Mouse (Mus musculus): ENCODE measurements around the gene Veph1. TPM values are rescaled to one million over a fixed set of nuclear protein-coding genes. Genes with fewer than 3 reads are reported as not detected.

Veph1 gene
- polyA plus RNA-seq, 1 experiment from 2014 or later, result 0.89 TPM

DNA sequence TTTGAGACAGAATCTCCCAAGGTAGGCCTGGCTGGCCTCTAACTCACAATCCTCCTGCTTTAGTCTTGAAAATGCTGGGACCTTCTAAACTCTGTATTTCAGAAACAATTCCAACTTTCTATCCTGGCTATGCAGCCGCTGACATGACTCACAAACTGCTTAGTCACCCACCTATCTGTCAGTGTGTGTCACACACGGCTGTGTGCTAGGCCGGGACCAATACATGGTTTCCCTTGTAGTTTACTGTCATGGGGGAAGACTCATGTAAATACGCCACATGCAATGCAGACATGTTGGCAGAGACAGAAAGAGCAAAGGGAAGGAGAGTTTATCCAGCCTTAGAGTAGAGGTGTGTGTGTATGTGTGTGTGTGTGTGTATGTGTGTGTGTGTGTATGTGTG is 216.8 kb downstream of the Veph1 start:
- DNase-seq (ENCODE audit: low spot score), result no peak
- H3K27ac ChIP-seq, result no peak overlapping the region
- H3K4me3 ChIP-seq, result no peak overlapping the region
- H3K9me3 ChIP-seq, result no peaks in the 10 kb centered on the region
- no peaks in the 10 kb centered on the region for H3K36me3 ChIP-seq
- 75% methylated on average over 4 of the region's 4 CpGs for WGBS
- no peaks in the 10 kb centered on the region for H3K27me3 ChIP-seq (ENCODE audit: insufficient read depth, poor library complexity, severe bottlenecking)
- H3K4me1 ChIP-seq, result no peaks in the 10 kb centered on the region

DNA sequence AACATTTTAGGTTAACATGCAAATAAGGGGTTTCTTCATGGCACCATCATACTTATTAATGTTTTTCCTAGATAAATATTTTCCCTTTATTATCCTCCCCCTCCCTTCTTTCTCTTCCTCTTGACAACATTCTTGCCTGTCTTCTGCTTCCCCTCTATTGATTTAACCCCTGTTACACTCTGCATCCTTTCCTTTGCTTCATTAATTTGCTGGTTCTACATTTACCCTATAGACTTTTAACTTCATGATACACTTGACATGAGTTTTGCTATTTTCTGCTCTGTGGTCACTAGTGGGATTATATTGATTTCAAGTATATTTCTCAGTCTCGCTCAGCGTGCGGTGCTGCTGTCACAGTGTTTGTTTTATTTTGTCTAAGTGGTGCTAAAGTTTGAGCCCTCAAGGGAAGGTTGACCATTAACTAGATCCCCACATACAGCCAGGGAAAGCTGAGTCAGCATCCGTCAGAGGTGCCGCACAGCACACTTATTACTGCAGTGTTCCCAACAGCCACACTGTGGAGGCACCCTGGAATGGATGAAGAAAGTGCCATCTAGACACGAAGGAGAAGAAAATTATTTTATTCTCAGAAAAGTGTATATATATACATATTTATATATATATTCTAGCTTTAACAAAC is 217.6 kb downstream of the Veph1 start:
- H3K4me3 ChIP-seq, result no peak overlapping the region
- no peaks in the 10 kb centered on the region for H3K4me1 ChIP-seq
- H3K9me3 ChIP-seq, result no peaks in the 10 kb centered on the region
- 83% methylated on average over 6 of the region's 6 CpGs for WGBS
- H3K27ac ChIP-seq, result no peak overlapping the region
- no peak for DNase-seq (ENCODE audit: low spot score)
- no peaks in the 10 kb centered on the region for H3K27me3 ChIP-seq (ENCODE audit: insufficient read depth, poor library complexity, severe bottlenecking)
- no peaks in the 10 kb centered on the region for H3K36me3 ChIP-seq

DNA sequence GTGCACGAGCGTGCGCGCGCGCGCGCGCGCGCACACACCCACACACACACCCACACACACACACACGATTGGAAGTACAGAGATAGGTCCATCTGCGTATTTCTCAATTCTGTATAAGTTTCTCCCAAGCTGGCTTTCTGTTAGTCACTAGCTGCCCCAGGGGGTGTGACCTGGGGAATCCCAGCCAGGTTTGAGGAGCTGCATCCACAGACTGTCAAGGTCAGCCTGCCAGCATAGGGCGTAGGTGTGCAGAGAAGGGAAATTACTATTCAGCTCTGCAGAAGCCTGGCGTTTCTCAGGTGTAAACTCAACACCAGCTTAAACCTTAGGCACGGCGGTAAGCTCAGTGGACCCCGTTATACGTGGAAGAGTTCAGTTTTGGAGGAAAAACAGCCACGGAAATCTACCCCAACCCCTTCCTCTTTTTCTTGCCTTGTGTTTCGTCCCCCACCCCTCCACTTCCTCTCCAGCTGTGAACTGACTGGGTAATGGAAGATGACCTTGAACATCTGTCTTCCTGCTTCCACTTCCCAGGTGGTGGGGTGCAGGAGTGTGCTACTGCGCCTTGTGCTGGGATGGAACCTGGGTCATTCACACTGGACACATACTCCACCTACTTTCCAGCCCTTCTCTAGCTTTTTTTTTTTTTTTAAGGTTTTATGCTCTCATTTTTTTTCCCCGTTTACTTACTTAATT is 218.5 kb downstream of the Veph1 start:
- WGBS, result 80% methylated on average over 23 of the region's 23 CpGs
- H3K9me3 ChIP-seq, result no peaks in the 10 kb centered on the region
- H3K36me3 ChIP-seq, result no peaks in the 10 kb centered on the region
- DNase-seq (ENCODE audit: low spot score), result no peak
- H3K27me3 ChIP-seq (ENCODE audit: insufficient read depth, poor library complexity, severe bottlenecking), result no peaks in the 10 kb centered on the region
- H3K4me3 ChIP-seq, result no peak overlapping the region
- no peak overlapping the region for H3K27ac ChIP-seq
- H3K4me1 ChIP-seq, result no peaks in the 10 kb centered on the region

DNA sequence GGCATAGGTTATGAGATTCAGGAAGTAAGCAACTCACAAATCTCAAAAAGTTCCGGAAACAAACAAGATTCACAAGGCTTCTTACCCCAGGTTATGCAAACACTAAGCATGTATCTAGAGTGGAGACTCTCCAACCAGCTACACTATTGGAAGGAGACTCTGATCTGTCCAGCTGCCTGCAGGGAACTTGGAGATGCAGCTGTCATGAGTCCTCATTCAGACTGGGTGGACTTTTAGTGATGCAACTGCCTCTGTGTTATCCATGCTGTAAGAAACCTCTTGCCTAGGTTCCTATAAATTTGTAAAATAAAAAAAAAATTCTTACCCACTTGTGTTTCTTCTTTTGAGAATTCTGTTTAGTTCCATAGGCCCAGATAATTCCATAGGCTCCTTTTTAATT is 226.4 kb downstream of the Veph1 start:
- Histone ChIP-seq H3K4me3 (no peak overlapping the region), H3K27ac (no peak overlapping the region), H3K9me3 (no peaks in the 10 kb centered on the region), H3K27me3 (ENCODE audit: insufficient read depth, poor library complexity, severe bottlenecking) (no peaks in the 10 kb centered on the region), H3K4me1 (no peaks in the 10 kb centered on the region), H3K36me3 (no peaks in the 10 kb centered on the region)
- WGBS, result 81% methylated on average over 1 of the region's 1 CpGs
- DNase-seq (ENCODE audit: low spot score), result no peak

DNA sequence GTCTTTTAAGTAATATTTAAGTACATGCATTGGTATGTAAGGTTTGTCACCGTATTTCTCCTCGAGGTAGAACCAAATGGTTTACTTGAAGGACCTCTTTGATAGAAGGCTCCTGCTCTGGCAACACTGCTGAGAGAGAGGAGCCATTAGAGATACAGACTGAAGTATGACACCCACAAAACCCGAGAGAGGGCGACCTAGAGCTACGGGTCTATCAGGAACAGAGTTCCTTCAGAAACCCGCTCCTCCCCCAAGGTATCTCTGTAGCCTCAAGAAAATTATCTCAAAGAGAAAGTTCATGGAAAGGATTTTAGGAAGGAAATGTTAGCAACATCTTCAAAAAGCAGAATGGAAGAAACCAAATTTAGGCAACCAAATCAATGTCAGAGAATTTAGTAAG is 232.8 kb downstream of the Veph1 start:
- Histone ChIP-seq H3K9me3 (no peaks in the 10 kb centered on the region), H3K27me3 (ENCODE audit: insufficient read depth, poor library complexity, severe bottlenecking) (no peaks in the 10 kb centered on the region), H3K36me3 (no peaks in the 10 kb centered on the region), H3K27ac (no peak overlapping the region), H3K4me1 (no peaks in the 10 kb centered on the region), H3K4me3 (no peak overlapping the region)
- WGBS, result 36% methylated on average over 6 of the region's 6 CpGs
- no peak for DNase-seq (ENCODE audit: low spot score)

DNA sequence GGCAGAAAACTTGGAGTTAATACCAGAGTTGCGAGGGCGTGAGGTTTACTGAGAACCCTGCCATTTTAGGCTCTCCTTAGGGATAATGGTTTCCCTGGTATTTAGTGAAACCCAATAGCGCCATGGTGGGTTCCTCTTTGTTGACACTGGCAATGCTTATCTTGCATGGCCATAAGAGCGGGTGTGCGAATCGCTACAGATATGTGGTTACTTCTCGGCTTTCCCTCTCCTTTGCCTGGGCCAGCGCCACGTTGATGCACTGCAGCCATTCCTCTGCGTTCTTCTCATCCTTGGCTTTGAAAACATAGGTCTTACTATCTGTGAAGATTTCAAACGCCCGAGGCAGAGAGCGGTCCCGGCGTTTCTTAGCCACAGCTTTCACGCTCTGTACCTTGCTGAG is 239.7 kb downstream of the Veph1 start:
- no peaks in the 10 kb centered on the region for H3K36me3 ChIP-seq
- DNase-seq (ENCODE audit: low spot score), result no peak
- no peaks in the 10 kb centered on the region for H3K27me3 ChIP-seq (ENCODE audit: insufficient read depth, poor library complexity, severe bottlenecking)
- WGBS, result 86% methylated on average over 16 of the region's 16 CpGs
- H3K4me1 ChIP-seq, result no peaks in the 10 kb centered on the region
- no peaks in the 10 kb centered on the region for H3K9me3 ChIP-seq
- H3K4me3 ChIP-seq, result no peak overlapping the region
- H3K27ac ChIP-seq, result no peak overlapping the region

DNA sequence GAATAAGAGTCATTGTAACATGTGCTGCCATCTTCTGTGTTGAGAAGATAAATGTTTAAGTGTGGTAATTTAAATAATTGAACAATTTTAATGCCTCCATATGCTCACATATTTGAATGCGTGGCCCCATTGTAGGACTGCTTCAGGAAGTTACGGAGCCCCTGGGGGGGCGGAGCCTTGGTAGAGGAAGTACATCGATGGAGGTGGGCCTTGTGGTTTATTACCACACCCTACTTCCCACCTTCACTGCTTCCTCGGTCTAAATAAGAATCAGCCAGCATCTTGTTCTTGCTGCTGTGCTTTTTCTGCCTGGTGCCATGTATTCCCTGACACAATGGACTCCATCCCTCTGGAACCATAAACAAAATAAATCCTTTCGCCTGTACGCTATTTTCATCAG is 241.0 kb downstream of the Veph1 start:
- no peak for DNase-seq (ENCODE audit: low spot score)
- no peaks in the 10 kb centered on the region for H3K9me3 ChIP-seq
- no peaks in the 10 kb centered on the region for H3K27me3 ChIP-seq (ENCODE audit: insufficient read depth, poor library complexity, severe bottlenecking)
- 91% methylated on average over 7 of the region's 7 CpGs for WGBS
- no peak overlapping the region for H3K27ac ChIP-seq
- H3K36me3 ChIP-seq, result no peaks in the 10 kb centered on the region
- H3K4me1 ChIP-seq, result no peaks in the 10 kb centered on the region; the same call in 1 of the 2 replicates
- H3K4me3 ChIP-seq, result no peak overlapping the region

DNA sequence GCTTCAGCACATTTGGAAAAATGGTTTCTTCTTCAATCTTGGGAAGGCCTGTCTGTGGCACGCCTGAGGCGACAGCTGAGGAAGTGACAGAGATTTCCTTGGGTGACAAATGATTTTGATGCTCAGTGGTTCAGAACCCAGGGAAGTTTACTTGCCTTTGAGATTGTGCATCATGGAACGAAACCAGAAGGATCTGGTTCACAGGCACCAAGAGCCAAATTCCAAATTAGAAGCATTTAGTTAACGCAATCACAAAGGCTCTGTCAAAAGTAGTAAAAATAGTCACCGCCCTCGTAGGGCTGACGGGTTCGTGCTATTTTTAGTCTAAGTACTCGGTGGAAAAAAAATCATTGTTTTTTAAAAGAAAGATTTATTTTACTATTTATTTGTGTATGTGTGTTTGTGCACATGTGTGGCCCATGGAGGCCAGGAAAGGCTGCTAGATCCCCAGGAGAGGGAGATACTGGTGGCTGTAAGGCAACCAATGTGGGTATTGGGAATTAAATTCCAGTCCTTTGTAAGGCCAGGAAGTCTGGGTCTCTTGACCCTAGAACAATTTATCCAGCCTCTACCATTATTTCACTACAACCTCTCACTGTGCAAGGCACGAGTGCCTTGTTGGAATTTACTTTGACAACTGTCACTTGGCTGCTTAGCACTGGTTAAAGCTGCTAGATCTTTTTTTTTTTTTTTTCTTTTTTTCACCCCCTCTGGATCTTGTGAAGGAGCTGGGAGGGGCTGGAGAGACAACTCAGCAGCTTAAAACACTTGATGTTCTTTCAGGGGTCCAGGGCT is 246.3 kb downstream of the Veph1 start:
- H3K4me1 ChIP-seq, result peaks cover 7% of the 10 kb centered on the region
- H3K36me3 ChIP-seq, result no peaks in the 10 kb centered on the region
- 40% methylated on average over 10 of the region's 10 CpGs for WGBS
- no peaks in the 10 kb centered on the region for H3K9me3 ChIP-seq
- DNase-seq (ENCODE audit: low spot score), result no peak
- H3K27ac ChIP-seq, result peak overlapping the region; percentile 39; the same call in 1 of the 2 replicates
- no peak overlapping the region for H3K4me3 ChIP-seq
- H3K27me3 ChIP-seq (ENCODE audit: insufficient read depth, poor library complexity, severe bottlenecking), result no peaks in the 10 kb centered on the region

DNA sequence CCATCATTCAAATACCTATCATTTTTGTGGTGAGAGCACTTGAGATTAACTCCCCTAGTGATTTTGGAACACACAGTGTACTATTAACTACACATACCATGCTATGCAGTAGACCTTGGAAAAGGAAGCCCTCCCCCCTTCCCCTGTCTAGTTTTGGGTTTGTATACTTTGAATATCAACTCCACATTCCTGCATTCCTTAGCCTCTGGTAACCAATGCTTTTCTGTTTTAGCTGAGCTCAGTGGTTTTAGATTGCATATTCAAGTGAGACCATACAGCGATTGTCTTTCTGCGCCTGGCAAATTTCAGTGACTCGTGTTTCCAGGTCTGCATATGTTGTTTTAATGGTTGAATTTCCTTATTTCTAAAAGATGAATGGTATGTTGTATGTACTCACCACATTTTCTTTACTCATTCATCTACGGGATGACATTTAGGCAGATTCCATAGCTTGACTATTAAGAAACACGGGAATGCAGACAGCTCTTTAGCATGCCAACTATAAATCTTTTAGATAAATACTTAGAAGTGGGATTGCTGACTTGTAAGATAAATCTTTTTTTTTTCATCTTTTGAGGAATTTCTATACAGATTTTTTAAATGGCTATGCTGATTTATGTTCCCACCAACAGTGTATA is 255.7 kb downstream of the Veph1 start:
- Histone ChIP-seq H3K4me1 (no peaks in the 10 kb centered on the region), H3K36me3 (no peaks in the 10 kb centered on the region), H3K27ac (no peak overlapping the region), H3K9me3 (no peaks in the 10 kb centered on the region), H3K4me3 (no peak overlapping the region), H3K27me3 (ENCODE audit: insufficient read depth, poor library complexity, severe bottlenecking) (no peaks in the 10 kb centered on the region)
- WGBS, result 69% methylated on average over 5 of the region's 5 CpGs
- DNase-seq (ENCODE audit: low spot score), result no peak

DNA sequence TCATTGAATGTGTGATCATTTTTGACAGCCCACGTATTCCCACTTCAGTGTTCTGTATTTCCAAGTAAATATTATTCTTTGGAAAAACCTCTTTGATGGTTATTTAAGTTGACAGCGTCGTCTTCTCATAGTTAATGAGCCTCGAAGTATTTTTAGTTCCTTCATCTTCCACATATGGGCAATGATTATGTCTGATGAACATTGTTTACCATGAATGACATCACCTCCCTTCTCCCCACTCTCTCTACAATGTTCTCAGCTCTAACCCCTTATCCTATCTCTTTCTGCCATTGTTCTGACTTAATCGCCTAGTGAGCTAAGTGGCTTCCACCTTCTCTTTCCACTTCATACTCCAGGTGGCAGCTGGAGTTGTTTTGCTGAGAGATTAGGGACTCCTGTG is 261.4 kb downstream of the Veph1 start:
- no peak overlapping the region for H3K4me3 ChIP-seq
- WGBS, result 74% methylated on average over 5 of the region's 5 CpGs
- no peaks in the 10 kb centered on the region for H3K9me3 ChIP-seq
- DNase-seq (ENCODE audit: low spot score), result no peak
- H3K36me3 ChIP-seq, result no peaks in the 10 kb centered on the region
- H3K27me3 ChIP-seq (ENCODE audit: insufficient read depth, poor library complexity, severe bottlenecking), result no peaks in the 10 kb centered on the region
- no peaks in the 10 kb centered on the region for H3K4me1 ChIP-seq
- H3K27ac ChIP-seq, result no peak overlapping the region

DNA sequence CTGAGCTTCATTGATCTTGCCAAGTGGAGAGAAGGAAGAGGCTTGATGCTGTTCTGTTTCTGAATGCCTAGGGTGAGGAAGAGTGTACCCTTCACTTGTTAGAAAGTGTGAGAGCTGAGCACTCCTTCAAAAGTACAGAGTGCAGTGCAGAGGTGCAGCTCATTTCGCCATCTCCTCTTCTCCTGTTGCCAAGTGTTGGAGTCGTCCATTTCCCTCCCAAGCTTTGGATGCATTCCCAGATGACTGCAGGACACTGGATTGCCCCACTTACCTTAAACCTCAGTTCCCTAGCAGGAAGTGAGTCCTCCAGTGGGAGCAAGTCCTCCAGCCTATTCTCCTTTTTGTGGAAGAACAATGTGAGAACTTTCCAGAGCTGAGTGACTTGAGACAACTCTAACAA is 263.3 kb downstream of the Veph1 start:
- H3K36me3 ChIP-seq, result no peaks in the 10 kb centered on the region
- no peaks in the 10 kb centered on the region for H3K9me3 ChIP-seq
- no peak overlapping the region for H3K27ac ChIP-seq
- no peak overlapping the region for H3K4me3 ChIP-seq
- 76% methylated on average over 2 of the region's 2 CpGs for WGBS
- DNase-seq (ENCODE audit: low spot score), result no peak
- H3K4me1 ChIP-seq, result no peaks in the 10 kb centered on the region
- no peaks in the 10 kb centered on the region for H3K27me3 ChIP-seq (ENCODE audit: insufficient read depth, poor library complexity, severe bottlenecking)

DNA sequence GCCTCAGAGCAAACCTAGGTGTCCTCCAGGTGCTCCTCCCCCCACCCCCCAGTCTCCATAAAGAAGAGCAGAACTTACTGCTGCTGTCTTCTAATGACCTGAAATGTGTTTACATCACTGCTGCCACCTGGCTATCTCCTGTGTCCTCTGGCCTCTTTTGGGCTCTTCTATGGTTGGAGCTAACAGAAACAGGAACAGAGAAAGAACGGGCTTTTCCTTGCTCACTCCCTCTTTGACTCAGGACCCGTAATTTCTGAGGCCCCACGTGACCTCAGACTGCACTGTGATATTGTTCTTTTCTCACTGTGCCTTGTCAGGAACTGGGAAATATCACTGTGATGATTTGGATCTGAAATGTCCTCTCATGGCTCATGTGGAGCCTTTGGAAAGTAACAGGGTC is 271.2 kb downstream of the Veph1 start:
- H3K4me3 ChIP-seq, result no peak overlapping the region
- WGBS, result 83% methylated on average over 3 of the region's 3 CpGs
- no peaks in the 10 kb centered on the region for H3K36me3 ChIP-seq
- H3K4me1 ChIP-seq, result no peaks in the 10 kb centered on the region
- H3K27me3 ChIP-seq (ENCODE audit: insufficient read depth, poor library complexity, severe bottlenecking), result no peaks in the 10 kb centered on the region
- H3K9me3 ChIP-seq, result no peaks in the 10 kb centered on the region
- no peak for DNase-seq (ENCODE audit: low spot score)
- no peak overlapping the region for H3K27ac ChIP-seq

DNA sequence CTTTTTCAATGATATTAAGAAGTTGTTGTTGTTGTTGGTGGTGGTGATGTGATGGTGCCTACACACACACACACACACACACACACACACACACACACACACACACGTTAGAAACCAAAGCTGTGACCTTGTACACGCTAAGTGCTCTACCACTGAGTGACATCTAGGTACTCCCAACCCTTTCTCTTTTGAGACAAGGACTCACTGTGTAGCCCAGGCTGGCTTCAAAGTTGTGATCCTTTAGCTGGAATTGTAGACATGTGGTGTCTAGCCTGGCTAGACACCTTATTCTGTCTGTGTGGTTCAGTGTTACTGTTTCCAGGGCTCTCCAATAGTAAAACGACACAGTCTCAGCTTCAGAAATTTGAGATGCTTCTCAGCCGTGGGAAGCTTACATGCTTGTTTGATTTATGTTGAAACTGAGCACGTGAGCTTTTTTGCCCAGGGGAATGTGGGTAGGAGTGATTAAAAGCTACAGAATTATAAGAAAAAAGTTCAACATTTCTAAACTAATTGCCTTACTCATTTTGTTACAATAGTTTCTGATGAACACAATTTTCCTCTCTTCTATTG is 272.3 kb downstream of the Veph1 start:
- 69% methylated on average over 5 of the region's 5 CpGs for WGBS
- Histone ChIP-seq H3K4me1 (no peaks in the 10 kb centered on the region), H3K9me3 (no peaks in the 10 kb centered on the region), H3K27me3 (ENCODE audit: insufficient read depth, poor library complexity, severe bottlenecking) (no peaks in the 10 kb centered on the region), H3K4me3 (no peak overlapping the region), H3K36me3 (no peaks in the 10 kb centered on the region), H3K27ac (no peak overlapping the region)
- no peak for DNase-seq (ENCODE audit: low spot score)

All from heart, embryonic 10.5 days (tissue).